Mouse (Mus musculus) heart, adult 9 months (tissue): ENCODE measurements around the gene Epc2.

Source experiments
- DNase-seq, 2 experiments: peaks; one replicate each; pipeline ENCODE4 v3.0.0; 2022; ENCODE audit warnings: low spot score in 2 of 2

Epc2 gene

GRCm38 (mm10) chr2:49569862-49570777 lies 118.8 kb downstream of the Epc2 start:
- peak; percentile 24 to 35 for DNase-seq

GRCm38 (mm10) chr2:49570778-49571101 lies 119.5 kb downstream of the Epc2 start:
- no peak for DNase-seq

- DNase-seq = no peak
Observed at GRCm38 (mm10) chr2:49571159-49571920, 120.1 kb downstream of the Epc2 start.

GRCm38 (mm10) chr2:49572111-49572642 lies 120.9 kb downstream of the Epc2 start:
- DNase-seq = no peak

GRCm38 (mm10) chr2:49572684-49573083 lies 121.4 kb downstream of the Epc2 start:
- no peak for DNase-seq

GRCm38 (mm10) chr2:49573282-49573681 lies 122.0 kb downstream of the Epc2 start:
- no peak for DNase-seq

- DNase-seq = no peak
Observed at GRCm38 (mm10) chr2:49580585-49580984, 129.3 kb downstream of the Epc2 start.

GRCm38 (mm10) chr2:49582546-49582945 lies 131.3 kb downstream of the Epc2 start:
- DNase-seq = no peak

GRCm38 (mm10) chr2:49583311-49583710 lies 132.0 kb downstream of the Epc2 start:
- DNase-seq = no peak

- DNase-seq = no peak
Observed at GRCm38 (mm10) chr2:49590450-49590849, 139.2 kb downstream of the Epc2 start.

- DNase-seq = no peak
Observed at GRCm38 (mm10) chr2:49592926-49593325, 141.6 kb downstream of the Epc2 start.

GRCm38 (mm10) chr2:49594886-49595285 lies 143.6 kb downstream of the Epc2 start:
- no peak for DNase-seq

- DNase-seq = no peak
Observed at GRCm38 (mm10) chr2:49596318-49596717, 145.0 kb downstream of the Epc2 start.

- DNase-seq = peak in 1 of 2 experiments; percentile 19
Observed at GRCm38 (mm10) chr2:49600021-49600681, 148.9 kb downstream of the Epc2 start.
